Mouse (Mus musculus) ES-E14 (cell line): Measurements from ENCODE around the gene Prrc2a.

ENCODE experiments used
- HCFC1 ChIP-seq: IDR thresholded peaks from 2 replicates; pipeline ENCODE4 v1.6.1; 2012; ENCODE audit warnings: low read length, inconsistent platforms, borderline replicate concordance; ENCODE audit not compliant: insufficient read depth
- MAFK ChIP-seq: IDR thresholded peaks from 2 replicates; pipeline ENCODE4 v1.6.1; 2014; ENCODE audit warnings: mild to moderate bottlenecking, low read depth, low read length, inconsistent platforms; ENCODE audit not compliant: insufficient read depth
- ZC3H11A ChIP-seq: IDR thresholded peaks from 2 replicates; pipeline ENCODE4 v1.6.1; 2012; ENCODE audit warnings: low read depth, mild to moderate bottlenecking, inconsistent platforms, low read length, borderline replicate concordance
- ZNF384 ChIP-seq: IDR thresholded peaks from 2 replicates; pipeline ENCODE4 v1.6.1; 2012; ENCODE audit warnings: low read depth, low read length, inconsistent platforms

DNA sequence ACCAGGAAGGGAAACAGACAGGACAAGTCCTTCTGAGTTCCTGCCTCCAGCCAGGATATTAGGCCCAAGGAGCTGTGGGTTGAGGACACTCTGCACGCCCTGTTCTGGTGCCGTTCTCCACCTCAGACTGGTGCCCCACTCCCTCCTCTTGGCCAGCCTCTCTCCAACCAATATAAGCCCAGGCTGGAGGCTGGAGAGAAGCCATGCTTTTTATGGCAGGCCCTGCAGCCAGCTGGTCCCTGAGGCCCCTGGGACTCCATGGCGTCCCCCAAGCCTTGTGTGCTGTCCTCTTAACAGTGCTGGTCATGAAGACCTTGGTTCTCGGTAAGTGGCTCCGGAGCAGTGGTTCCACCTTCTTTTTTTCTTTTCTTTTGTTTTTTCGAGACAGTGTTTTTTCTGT, 56.6 kb downstream of the Prrc2a start, which contains the start of gene Ly6g5c:
- TF ChIP-seq MAFK (no peak), ZC3H11A (no peak), ZNF384 (no peak), HCFC1 (no peak)
